Mouse (Mus musculus): Measurements from ENCODE around the gene Cryl1. TPM values are rescaled to one million over a fixed set of nuclear protein-coding genes. Genes with fewer than 3 reads are reported as not detected.

Gene Cryl1
- total RNA-seq, 2 experiments from 2014 or later: 21.9 to 34.6 TPM

DNA sequence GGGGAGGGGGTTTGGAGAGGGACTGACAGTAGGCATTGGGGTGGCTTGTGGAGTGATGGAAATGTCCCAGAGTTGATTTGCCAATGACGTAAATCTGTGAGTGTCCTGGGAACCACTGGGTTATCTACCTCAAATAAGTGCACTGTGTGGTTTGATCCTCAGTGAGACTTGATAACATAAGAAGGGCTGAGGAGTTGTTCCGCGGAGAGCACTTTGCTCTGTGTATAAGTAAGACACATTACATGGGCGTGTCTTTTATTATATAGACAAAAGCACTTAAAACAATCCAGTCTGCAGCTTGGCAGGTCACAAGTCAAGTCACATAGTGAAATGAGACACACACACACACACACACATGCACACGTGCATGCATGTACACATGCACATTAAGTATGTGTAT lies 155.4 kb downstream of the Cryl1 start:
- DNase-seq (ENCODE audit: low spot score in 2 of 2): no peak

DNA sequence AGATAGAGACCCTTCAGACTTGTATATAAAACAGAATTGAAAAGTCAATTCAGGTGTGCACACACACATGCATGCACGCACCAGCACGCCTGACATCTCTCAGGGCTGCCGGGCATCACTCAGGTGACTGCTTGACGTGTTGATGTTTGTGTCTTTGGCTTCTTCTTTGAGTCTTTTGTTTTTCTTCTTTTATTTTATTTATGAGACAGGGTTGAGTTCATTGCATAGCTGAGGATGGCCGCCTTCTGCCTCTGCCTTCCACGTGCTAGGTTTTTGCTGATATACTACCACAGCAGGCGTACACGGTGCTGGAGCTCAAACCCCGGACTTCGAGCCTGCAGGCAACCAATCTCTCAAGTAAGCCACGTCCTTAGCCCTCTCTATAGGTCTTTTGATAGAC lies 163.1 kb downstream of the Cryl1 start:
- DNase-seq (ENCODE audit: low spot score in 2 of 2): no peak

DNA sequence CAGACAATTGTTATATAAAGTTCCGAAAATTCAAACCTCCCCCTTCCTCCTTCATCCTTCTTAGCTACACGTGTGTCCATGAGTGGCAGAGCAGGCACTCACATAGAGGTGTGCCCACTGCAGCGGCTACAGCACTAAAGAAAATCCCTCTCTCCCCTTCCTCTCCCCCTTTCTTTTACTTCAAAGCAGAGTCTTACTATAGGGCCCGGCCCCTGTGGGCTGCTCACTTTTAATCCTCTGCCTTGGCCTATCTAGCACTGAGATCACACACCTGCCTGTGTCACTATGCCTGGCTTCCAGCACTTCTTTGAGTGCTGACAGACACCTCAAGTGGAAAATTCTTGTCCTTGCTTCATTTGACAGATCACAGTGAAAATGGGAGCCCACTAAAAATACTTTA lies 163.6 kb downstream of the Cryl1 start:
- DNase-seq (ENCODE audit: low spot score in 2 of 2): no peak

GRCm38 (mm10) chr14:57230264-57231015 lies 167.9 kb downstream of the Cryl1 start:
- no peak for DNase-seq (ENCODE audit: low spot score in 2 of 2)

Other genes with a start within 250 kb of the Cryl1 start
- gene Ift88, start 25.5 kb upstream of the Cryl1 start, total RNA-seq (2021): 10 to 100 TPM; 10.1 to 12.9 TPM
- 1 to 10 TPM; 4.7 to 4.8 TPM for gene Il17d, start 126.2 kb upstream of the Cryl1 start, total RNA-seq (2021)
- 10 to 100 TPM; 24.5 to 29.4 TPM for gene Eef1akmt1, start 173.1 kb upstream of the Cryl1 start, total RNA-seq (2021)